Mouse (Mus musculus) NIH3T3 (cell line): ENCODE results near the gene St8sia2.
"Not testable (repeated sequence)": the region's sequence is repeated elsewhere in the genome, so short reads cannot be mapped to it uniquely, and the experiment has no call there.

Source experiments
- DNase-seq: peaks from one replicate; pipeline ENCODE4 v3.0.0-alpha.2; 2012; ENCODE audit warnings: low read depth

Gene St8sia2

DNA sequence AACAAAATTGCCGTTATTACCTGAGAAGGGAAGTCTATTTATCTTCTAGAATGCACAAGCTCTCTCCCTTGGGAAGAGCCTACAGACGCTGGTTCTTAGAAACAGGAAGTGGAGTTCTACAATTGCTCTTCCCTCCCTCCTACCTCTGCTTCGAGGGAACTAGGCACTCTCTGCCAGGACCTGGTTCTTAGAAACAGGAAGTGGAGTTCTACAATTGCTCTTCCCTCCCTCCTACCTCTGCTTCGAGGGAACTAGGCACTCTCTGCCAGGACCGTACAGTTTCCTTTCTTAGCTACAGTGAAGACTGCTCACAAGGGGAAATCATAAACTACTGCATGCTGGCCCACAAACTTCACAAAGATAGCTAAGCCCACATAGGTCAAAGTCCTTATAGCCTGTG is 41.3 kb downstream of the St8sia2 start:
- not testable (repeated sequence) for DNase-seq

DNA sequence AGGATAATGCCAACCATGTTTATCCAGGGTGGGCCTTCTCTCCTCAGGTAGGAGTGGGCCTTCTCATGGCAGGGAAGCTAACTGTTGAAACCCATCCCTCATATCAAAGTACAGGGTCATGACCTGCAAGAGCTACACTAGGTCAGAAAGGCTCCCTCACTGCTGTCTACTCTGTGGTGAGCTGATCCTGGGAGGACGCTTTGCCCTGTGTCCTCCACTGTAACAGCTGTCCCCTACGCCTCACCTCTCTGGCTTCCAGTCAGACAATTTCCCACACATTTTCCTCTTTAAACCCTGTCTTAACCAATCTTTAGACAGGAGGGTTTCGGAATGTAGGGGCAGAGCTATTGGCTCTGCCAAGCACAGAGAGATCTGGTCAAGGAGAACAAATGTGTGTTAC is 48.3 kb downstream of the St8sia2 start:
- no peak for DNase-seq

GRCm38 (mm10) chr7:73962431-73962830 is 51.1 kb downstream of the St8sia2 start:
- no peak for DNase-seq

DNA sequence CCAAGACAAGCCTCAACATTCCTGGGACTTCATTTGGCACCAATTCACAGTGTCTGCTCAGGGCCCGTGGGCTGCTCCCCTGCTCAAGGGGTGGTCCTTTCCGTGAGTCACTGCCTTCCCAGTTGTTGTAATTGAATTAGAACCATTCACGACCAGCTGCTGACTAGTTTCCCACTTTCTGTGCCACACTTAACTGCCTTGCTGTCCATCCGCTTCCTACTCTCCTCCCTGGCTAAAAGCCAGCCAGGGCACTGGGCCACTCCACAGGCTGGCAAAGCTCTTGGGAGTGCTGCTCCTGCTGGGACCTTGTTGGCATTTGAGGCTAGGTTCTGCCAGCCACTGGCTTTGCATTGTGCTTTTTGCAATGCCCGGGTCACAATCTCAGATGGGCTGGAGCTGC is 59.0 kb downstream of the St8sia2 start:
- DNase-seq, result no peak

DNA sequence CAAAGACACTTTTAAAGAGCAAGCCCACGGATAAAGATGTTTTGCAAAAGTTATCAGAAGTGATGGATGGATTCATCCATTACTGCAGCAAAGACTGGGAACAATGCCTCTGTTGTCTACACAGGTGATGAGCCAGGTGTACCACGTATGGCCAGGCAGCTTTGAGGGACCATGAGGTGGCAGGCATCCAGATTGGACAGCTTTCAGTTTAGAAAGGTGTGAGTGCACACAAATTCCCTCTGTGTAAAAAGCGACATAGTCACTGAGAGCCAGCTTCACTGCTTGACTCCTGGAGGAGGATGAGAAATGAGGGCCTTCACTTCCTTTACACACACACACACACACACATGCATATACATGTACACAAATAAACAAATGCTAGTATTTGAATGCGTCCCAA is 60.4 kb downstream of the St8sia2 start:
- no peak for DNase-seq

DNA sequence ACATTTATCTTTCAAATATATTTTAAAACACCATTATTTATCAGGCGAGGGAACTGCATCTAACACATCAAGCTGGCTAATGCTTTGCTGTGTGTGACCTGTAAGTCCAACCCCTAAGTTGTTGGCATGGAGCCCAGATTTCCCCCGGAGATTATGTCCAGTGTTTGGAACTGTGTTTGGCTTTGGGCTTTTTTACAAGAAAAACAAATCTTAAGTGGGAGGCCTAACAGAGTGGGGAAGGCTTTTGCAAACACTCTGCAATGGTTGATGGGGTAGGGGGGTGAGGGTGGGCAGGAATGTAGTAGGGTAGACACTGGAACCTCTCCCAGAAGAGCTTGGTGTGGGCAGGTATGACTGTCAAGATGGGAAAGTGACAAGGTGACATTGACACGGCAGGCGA is 71.8 kb downstream of the St8sia2 start:
- peak; percentile 48 for DNase-seq

GRCm38 (mm10) chr7:73939236-73939635 is 74.3 kb downstream of the St8sia2 start:
- DNase-seq, result no peak

- no peak for DNase-seq
These were observed 75.3 kb downstream of the St8sia2 start for GRCm38 (mm10) chr7:73938046-73938810.

DNA sequence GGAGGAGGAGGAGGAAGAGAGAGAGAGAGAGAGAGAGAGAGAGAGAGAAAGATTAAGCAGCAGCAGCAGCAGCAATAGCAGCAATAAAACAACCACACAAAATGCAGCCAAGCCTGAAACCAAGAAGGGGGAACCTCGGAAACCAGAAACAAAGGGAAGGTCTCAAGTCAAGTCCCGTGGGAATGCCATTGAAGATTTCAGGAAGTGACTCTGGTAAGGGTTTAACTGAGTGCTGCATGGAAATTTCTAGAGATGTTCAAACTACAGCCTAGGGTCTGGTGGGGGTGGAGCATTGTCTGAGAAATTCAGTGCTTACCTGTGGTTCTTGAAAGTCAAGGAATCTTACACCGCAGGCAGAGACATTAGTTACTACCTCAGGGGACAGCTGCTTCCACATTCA is 77.4 kb downstream of the St8sia2 start:
- no peak for DNase-seq

DNA sequence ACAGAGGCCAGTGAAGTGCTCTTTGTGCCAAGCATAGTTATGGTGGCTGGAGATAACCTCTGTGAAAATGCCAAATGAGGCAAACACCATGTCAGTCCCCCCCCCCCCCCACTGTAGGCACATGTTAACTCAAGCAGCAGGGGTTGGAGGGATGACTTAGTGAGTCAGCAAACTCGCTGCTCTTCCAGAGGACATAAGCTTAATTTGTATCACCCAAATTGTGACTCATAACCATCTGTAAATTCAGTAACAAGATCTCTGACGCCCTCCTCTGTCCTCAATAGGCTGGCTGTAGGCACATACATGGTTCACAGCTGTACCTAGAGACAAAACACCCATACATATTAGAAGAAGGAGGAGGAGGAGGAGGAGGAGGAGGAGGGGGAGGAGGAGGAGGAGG is 77.8 kb downstream of the St8sia2 start:
- DNase-seq, result peak; percentile 9

DNA sequence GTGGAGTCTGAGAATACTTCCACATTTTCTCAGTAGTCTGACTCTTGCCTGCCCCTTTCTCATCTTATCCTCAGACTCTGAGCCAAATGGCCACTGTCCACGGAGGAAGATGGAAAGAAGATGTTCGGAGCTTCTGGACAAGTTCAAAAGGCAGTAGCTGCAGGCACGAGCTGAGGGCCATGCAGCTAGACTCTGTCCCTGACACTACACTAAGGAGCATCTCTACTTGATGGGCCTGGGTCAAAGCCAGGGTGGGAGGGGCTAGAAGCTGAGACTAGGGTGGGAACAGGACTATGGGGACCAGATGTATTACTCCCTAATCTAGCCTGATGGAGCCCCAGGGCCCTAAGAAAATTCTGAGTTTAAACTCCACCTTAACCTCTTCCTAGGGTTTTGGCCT is 80.5 kb downstream of the St8sia2 start:
- no peak for DNase-seq

- DNase-seq, result no peak
These were observed 92.5 kb downstream of the St8sia2 start for GRCm38 (mm10) chr7:73920921-73921485.

DNA sequence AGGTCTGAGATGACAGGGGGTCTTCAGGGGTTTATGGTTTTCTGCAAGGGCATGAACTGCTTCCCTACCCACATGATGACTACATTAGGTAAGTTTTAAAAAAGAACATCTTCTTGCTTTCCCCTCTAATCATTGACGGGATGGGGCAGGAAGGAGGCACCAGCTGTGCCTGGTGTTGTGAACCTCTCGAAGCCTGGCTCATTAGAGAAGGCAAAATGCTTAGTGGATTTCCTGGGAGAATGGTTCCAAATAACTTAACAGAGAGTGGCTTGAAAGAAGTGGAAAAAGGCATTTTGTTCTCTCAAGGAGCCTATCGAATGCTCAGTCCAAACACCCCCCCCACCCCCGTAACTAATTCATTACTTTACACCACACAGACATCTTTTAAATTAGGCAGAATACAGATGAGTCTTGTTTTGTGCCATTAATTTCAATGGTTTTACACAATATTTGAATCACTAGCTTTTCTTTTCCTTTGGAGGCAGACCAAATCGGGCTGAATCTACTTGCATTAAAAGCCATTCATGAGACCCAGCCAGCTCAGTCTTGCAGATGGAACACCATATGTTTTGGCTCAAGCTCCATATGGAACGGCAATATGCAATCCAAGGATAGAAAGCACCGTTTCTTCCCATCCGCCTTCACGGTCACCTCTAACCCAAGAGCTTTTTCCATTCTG is 95.7 kb downstream of the St8sia2 start:
- no peak for DNase-seq

DNA sequence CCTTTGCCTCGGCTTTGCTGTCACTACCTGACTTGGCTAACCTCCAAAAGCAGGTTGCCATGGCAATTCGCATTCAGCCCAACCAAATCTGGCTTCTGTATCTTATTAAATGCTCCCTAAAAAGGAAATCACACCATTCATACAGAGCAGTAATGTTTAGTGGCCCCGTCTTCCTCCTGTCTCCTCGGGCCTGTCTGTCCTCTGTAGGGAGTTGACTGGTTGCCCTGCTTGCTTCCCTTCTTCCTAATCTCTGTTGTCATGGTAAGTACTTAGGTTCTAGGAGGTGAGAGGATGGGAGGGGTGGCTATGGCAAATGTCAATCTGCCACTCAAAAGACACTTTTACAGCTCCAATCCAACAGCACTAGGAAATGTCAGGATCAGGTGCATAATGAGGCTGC is 101.6 kb downstream of the St8sia2 start:
- no peak for DNase-seq

- no peak for DNase-seq
These were observed 102.6 kb downstream of the St8sia2 start for GRCm38 (mm10) chr7:73910843-73911242.

- no peak for DNase-seq
These were observed 103.9 kb downstream of the St8sia2 start for GRCm38 (mm10) chr7:73909432-73910205.

GRCm38 (mm10) chr7:73894506-73894905 is 119.0 kb downstream of the St8sia2 start:
- DNase-seq, result no peak

GRCm38 (mm10) chr7:73891830-73892229 is 121.7 kb downstream of the St8sia2 start:
- DNase-seq, result no peak

GRCm38 (mm10) chr7:73890891-73891610 is 122.4 kb downstream of the St8sia2 start:
- no peak for DNase-seq

- no peak for DNase-seq
These were observed 123.0 kb downstream of the St8sia2 start for GRCm38 (mm10) chr7:73890466-73890865.
